Mouse (Mus musculus): ENCODE results near the gene Wfs1.
A peak's percentile ranks its signal among the peaks of the same experiment; 100 is the strongest.
"Not testable (repeated sequence)": the region's sequence is repeated elsewhere in the genome, so short reads cannot be mapped to it uniquely, and the experiment has no call there.

Wfs1 gene

DNA sequence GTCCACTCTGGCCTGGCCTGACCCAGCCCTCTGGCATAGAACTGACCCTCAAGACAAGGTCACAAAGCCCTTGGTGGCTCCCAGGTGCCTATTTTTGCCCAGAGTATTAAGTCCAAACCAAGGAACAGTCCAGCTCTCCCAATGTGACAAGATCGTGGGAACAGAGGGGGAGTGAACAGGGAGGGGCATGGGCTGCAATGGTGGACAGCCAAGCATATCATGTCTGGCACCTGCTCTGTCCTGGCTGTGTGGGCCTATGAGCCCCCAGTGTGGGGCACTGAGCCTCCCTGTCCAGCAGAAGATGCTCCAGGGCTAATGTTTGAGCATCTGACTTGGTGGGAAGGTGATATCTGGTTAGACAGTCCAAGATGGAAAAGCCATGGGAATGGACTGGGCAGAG, 2.4 kb downstream of the Wfs1 start:
- DNase-seq: no peak

DNA sequence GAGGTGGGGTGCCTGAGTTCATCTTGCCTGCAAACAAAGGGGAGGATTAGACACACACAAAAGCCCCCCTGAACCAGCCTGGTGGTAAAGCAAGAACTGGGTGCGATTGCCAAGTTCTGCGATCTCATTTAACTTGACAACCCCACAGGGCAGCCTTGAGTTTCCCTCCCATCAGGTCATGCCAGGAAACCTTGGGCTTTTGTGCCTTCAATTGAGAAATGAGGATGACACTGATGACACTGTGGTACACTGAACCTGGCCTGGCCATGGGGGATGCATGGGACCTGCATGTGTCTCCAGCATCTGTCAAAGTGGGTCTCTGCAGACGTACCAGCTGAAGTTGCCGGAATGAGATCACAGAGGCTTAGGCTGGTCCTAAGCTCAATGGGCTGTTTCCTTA, 6.7 kb downstream of the Wfs1 start:
- DNase-seq: no peak

DNA sequence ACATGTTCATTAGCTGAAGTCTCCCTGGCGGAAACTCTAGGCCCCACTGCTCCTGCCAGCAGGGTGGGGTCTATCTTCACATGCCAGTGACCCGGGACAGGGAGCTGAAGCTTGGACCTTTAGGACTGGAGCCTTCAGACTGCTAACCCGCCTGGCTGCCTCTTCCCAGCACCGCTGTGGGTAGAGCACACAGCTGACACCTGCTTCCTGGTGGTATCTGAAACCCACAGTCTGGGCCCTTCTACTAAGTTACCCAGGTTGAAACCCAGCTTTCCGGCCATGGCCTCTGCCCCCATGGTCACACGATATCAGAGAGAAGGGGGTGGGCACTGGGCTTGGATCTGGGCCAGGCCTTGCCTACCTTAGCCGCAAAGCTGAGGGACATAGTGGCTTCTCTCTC, 9.4 kb downstream of the Wfs1 start:
- peak; percentile 23 to 30 for DNase-seq

DNA sequence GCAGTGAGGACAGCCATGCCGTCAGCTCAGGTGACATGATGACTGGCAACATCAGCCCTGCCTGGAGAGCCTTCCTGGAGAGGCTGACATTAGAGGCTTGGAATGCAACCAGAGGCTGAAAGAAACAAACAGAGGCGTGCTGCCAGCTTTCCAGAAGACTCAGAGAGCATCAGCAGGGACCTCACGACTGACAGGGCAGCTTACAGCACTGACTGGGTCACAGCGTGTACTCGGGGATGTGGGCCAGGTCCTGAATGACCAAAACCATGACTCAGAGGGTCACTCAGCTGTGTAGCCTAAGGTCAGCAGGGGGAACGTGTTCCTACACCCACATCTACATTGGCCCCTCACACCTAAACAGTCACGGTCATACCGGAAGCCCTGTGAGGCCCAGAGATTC, 10.0 kb downstream of the Wfs1 start:
- no peak for DNase-seq

DNA sequence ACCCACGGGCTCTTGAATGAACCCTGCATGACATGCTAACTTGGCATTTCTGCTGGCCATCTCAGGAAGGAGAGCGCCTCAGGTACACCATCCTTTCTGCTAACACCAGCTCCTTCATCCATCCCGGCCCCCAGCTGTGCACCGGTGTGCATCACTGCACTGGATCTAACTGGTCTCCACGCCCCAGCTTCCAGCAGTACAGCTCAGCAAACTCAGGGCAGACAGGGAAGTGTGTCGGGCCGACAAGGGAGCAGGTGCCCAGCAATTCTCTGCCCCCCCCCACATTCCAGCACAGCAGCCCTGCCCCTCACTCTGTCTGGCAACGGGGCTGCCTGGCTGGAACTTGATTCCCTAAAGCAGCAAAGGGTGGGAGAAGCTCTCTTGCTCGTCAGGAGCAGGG, 11.2 kb downstream of the Wfs1 start:
- no peak for DNase-seq

DNA sequence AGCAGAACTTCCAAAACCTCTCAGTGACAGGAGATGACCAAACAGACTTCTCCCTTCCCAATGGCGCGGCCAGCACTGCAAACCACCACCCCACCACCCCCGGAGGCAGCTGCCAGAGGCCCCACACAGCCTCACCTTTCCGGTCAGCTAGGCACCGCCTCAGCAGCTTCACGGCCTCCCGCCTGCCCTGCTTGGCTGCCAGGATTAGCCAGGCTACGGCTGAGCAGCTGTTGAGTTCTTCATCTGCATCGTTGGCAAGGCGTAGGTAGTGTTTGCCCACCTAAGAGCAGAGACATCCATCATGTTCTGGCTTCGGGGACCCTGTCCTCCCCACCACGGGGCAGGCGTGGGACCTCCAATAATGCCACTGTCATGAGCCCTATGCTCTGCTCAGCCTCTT, 13.7 kb downstream of the Wfs1 start:
- no peak for DNase-seq

DNA sequence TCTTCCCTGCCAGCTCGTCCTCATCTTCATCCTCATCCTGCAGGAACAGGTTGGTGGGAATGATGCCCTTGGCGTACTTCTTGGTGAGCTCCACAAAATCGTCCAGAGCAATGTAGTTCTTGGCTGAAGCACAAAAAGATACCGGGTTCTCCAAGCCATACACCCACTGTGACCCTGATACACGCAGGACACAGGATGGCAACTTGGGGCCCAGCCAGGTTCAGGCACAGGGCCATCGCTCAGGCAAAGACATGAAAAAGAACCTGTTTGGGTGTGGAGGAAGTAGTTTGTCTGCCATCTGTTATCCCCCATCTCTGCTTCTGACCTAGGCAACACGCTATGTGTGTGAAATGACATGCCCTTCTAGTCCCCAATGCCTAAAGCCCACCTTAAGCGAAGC, 17.4 kb downstream of the Wfs1 start:
- DNase-seq: no peak

DNA sequence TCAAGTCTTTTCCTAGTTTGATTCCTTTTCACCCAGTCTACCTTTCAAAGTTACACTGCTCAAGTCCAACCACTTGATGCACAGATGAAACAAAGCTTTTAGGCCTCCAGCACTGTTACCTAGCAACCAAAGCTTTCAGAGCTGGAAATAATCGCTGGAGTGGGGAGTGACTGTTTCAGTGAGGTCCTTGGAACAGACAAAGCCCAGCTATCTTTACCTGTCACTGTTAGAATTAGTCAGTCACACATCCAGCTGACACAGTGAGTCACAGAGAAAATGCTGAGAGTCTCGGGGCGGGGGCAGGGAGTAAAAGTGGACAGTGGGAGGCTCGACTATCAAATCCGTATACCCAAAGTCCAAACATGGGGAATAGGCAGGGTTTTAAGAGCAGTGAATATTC, 28.5 kb downstream of the Wfs1 start:
- DNase-seq: no peak

DNA sequence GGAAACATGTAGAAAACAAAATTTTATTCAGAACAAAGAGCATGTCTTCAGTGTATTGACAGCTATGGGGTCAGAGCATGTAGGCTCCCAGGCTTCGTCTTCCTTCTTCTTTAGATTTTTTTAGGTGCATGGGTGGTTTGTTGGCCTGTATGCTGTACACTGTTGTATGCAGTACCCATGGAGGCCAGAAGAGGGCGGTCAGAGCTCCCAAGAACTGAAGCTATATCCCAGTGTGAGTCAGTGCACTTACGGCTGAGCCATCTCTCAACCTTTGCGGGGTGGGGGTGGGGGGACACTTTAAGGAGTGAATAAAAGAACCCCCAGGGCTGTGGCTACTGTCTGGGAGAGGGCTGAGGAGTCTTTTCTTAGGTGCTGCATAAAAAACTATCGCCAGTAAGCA, 30.2 kb downstream of the Wfs1 start:
- peak in 1 of 2 experiments; percentile 65 for DNase-seq

DNA sequence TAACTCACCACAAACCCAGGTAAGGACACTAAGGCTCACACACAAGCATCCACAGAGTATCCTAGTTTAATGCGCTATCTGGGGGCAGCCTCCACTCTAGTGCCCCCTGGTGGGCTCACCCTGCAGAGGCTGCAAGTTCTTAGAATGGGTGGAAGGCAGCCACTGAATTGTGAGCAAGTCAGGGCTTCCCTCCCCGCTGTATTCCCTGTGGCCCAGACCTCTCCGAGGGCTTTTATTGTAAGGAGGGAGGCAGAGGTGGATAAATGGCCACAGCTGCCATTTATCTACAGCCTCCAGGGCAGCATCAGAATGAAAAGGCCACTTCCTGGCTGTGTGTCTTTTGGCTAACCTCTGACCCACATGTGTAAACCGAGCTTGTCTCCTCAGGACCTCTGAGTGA, 33.6 kb downstream of the Wfs1 start:
- peak in 1 of 2 experiments; percentile 36 for DNase-seq

DNA sequence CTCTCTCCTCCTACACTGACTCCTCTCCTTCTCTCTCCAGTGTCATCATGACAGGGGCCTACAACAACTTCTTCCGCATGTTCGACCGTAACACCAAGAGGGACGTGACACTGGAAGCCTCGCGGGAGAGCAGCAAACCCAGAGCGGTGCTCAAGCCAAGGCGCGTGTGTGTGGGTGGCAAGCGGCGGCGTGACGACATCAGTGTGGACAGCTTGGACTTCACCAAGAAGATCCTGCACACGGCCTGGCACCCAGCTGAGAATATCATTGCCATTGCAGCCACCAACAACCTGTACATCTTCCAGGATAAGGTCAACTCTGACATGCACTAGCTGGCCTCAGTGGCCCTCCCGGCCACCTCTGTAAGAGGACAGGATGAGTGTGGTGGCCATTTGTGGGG, 36.7 kb downstream of the Wfs1 start:
- DNase-seq: no peak

DNA sequence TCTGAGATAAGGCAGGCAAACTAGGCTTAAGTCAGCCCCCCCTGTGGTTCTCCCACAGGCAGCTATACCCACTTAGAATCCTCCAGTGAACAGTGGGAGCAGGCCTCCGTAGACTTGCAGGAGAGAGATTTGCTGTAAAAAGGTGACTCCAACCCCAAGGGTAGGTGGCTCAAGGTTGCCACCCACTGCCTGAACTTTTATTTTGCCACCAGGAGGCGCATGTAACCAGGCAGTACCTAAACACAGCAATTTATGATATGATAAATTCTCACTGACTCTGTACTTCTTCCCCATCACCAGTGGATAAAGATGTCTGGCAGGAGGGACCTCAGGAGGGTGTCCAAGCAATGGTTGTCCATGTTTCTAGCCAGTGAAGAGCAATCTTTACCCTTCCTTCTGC, 38.1 kb downstream of the Wfs1 start:
- no peak for DNase-seq

DNA sequence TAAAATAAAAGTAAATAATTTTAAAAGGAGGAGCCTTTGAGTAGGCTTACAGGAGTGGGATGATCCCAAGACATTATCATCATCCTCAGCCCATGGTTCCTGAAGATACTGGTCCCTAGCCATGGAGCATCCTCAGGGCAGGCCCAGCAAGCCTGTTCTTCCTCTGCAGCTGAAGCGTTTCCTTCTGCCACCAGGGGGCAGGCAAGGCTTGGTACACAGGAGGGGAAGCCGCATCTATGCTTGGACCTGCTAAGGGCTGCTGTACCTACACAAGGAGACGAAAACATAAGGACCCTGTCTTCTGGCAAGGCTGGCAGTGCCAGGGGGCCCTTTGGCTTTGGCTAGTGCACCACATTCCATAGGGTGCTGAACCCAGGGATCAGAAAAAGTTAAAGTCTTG, 40.2 kb downstream of the Wfs1 start:
- peak; percentile 46 to 80 for DNase-seq

DNA sequence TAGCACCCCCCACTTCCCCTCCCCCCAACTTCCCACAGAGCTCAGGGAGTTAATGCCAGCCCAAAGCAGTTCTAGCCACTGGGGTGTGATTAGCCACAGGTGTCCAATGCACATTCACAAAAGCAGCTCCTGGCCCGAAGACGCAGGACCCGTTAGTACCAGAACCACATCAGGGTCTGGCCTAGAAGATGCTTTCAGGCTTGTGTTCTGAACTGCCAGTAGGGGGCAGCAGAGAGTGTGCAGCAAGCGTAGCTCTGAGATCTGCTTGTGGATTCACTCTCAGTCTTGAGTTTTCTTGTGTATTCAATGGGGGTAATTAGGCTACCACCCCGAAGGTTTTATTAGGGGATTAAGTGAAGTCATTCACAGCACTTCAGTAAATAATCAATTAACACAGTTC, 42.6 kb downstream of the Wfs1 start:
- peak in 1 of 2 experiments; percentile 60 for DNase-seq

DNA sequence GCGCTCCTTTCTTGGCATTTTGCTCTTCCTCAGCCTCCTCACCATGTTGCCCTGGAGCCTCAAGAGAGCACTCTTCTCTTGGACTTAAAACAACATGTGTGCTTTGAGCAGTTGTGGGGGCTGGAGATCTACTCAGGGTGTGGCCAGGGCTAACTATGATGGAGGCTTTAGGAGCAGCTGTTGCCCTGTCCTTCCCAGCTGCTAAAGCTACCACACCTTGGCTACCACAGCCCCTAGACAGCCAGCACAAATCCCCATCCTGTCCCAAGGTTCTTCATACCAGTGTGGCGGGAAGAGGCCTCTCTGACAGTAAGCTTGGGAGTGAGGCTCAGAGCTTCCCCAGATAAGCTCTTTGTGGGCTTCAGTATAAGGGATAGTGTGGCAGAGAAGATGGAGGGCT, 43.3 kb downstream of the Wfs1 start:
- no peak for DNase-seq

DNA sequence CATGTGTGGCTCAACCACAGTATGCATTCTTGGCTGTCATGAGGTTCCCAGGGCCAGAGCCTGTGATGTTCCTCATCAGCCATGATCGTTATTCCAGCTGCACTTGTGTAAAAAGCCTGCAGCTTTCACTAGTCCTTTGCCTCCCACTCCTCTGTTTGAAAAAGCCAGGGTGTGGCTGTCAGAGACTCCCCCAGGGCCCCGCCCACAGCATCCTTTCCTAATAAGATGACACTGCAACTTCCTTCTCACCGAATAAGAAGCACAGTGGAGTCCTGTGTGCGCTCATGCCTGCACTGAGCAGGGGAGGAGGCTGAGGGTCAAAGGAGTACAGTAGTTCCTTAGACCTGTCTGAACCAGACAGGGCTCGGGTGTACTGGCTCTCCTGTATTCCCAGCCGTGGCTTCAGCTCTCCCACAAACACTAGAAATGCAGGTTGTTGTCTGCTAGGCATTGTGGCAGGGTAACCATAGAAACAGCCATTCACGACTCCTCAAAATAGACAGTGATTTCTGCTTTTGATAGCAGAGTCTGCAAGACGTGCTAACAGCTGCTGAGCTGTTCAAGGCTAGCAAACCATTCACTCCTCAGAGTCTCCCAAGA, 43.8 kb downstream of the Wfs1 start:
- no peak for DNase-seq

DNA sequence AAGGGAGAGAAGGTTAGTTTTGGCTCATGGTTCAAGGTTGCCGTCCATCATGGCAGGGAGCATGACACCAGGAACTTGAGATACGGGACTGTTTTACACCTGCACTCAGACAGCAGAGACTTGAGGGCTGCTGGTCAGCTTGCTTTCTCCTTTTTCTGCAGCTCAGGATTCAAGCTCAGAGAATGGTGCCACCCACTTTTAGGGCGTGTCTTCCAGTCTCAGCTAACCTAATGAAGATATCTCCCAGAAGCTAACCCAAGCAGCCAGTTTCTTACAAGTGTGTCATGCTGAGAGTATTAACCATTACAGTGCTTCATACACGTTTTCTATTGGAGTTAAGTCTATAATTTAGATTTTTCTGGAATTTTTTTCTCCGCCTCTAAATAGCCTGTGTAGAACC, 44.5 kb downstream of the Wfs1 start:
- no peak for DNase-seq

DNA sequence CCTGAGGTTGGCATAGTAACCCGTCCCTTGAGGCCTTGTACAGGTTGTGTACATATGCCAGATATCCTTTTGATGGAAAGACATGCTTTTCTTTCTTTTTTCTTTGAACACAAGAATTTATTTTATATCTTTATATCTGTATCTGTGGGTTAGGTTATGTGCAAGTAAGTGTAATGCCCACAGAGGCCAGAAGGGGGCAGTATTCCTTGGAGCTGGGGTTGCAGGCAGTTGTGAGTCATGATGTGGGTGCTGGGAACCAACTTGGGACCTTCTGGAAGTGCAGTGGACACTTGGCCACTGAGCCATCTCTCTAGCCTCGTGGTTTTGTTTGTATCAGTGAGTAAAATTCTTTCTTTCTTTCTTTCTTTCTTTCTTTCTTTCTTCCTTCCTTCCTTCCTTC, 46.6 kb downstream of the Wfs1 start:
- no peak for DNase-seq

DNA sequence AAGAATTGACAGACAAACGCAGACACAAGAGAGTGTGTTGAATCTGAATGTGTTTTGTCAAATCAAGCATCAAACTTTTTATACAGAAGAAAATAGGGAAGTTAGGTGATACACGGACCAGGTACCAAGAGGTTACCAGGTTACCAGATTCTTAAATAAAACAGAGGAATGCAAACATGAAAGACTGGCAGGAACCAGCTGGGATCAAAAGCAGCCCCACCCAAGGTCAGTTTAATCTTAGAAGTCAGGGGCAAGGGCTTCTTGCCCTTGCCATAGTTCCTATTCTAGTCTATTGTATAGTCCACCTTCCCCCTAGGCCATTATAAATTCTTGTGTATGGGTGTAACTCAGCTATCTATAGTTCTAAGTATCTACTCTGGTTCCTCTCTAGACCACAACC, 50.0 kb downstream of the Wfs1 start:
- not testable (repeated sequence) for DNase-seq

DNA sequence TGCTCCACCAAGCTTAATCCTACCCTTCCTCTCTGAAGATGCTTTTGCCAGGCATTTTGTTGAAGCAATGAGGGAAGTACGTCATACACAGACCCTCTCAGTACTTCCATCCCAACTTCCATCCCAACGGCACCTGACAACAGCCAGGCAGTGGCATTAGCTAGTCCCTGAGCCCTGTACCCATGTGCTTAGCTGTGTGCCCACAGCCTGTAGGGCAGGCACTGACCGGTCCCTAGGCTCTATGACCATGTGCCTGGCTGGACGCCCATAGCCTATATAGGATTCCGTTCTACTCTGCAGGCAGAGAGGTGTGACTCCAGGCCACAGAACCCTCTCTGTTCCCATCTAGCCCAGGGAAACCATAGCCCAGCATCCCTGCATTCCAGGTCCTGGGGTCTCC, 51.0 kb downstream of the Wfs1 start:
- no peak for DNase-seq

DNA sequence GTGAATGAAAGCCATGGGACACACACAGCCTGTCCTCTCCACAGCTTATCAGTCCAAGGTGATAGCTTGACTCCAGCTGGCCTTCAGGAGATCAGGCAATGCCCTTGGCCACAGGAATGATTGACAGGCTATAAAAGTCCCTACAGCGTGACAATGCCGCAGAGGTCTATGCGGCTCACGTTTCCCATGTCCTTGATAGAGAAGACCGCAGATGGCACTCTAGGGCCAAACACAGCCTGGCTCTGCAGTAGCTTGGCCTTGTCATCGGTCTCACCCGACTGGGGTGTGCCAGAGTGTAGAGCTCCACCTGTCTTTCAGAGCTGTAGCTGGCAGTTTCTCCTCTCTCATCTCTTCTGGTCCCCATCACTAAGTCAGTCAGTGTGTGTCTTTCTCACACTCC, 52.5 kb downstream of the Wfs1 start:
- DNase-seq: no peak

DNA sequence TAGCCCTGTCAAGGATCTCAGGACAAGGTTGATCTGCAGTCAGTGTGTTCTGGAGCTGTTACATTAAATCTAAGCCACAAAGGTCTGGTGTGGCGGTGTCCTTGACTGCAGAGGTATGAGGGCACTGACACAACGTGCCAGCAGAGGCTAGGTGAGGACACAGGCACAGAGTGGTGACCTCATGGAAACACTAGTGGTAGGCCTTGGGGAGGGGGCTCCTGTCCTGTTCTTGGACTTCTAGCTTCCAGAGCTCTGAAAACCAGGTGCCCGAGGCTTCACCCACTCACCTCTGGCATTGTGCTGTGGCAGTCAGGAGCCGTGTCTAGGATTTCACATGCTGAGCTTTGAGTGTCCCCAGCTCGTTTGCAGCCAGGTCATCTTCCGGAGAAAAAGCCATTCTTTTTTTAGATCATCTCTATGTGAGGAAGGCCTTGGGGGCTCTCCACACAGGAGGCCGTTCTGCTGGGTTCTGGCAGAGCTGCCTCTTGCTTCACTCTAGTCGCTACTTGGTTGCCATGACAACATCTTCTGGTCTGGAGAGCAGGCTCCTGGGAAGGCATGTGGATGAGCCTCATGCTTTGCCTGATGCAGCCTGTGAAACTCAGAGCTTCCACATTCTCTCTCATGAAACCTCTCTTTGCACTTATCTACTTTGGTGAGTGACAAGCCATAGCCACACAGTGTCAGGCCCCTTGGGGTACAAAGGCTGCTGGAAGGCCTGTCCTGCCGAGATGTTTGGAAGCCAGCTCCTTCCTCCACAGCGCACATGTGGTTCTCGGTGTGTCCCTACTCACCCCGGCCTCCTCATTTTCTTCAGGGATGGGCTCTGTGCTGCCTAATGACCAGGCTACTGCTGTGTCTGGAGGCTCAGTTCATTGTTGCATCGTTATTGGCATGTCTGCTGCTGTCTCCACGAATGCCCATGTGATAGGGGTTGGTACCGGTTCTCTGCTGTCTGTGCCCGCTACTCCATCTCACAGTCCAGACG, 53.2 kb downstream of the Wfs1 start:
- no peak for DNase-seq

DNA sequence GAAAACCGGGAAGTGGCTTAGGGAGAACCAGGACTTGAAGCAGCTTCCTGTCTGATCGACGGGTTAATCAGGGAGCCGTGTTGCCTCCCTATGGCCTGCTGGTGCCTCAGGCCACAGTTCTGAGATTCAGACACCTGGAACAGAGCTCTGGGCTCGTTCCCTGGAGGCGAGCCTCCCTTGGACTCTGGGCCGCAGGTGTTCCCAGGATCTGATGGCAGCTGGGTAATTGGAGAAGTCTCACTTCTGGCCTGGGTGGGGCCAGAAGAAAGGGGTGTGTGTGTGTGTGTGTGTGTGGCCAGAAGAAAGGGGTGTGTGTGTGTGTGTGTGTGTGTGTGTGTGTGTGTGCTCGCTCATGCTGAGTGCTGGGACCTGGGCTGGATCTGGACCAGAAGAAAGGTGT, 55.6 kb downstream of the Wfs1 start:
- no peak for DNase-seq

DNA sequence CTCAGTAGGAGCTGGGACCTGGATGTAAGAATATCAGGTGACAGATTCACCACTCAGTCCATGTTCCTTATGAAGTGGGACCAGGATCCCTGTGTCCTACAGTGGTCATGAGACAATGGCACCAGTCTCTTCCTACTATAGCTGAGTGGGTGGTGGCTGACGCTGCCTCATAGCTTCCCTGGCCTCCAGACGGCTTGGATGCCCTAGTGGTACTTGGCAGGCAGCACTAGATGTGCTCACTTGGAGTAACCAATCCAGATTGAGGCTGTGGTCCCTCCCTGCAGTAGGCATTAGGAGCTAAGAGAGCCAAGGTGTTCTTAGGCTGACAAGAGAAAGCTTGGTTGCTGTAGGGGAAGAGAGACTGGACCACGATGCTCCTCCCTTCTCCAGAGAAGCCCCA, 59.6 kb downstream of the Wfs1 start:
- DNase-seq: no peak

DNA sequence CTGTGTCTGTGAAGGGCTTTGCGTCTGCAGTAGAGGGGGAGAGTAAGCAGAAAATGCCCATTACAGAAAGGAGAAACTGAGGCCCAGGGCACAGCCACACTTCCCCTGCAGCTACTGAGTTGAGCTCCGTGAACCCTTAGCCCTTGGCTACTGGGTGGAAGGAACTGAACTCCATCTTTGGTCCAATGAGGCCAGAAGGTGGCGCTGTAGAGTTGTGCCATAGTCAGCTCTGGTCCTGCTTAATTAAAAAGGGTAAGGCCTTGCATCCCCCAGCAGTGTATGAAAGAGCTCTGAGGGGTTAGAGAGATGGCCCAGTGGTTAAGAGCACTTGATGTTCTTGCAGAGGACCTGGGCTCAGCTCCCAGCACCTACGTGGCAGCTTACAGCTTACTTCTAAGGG, 60.3 kb downstream of the Wfs1 start:
- DNase-seq: no peak

Measured in spleen, adult 18-20 months (tissue).